Mouse (Mus musculus) left cerebral cortex, adult 2 months (tissue): ENCODE data around the gene Wdr70. TPM values are rescaled to one million over a fixed set of nuclear protein-coding genes. Genes with fewer than 3 reads are reported as not detected.

ENCODE experiments used
- DNase-seq, 2 experiments: peaks; one replicate each; pipeline ENCODE4 v3.0.0; 2021 to 2022; ENCODE audit warnings: low spot score in 2 of 2, mixed read lengths in 1 of 2; ENCODE audit errors: extremely low spot score in 1 of 2
- H3K27ac ChIP-seq: fragments of 200-600 bp; 2 replicates; pipeline ENCODE4 v1.8.1; 2022
- H3K4me3 ChIP-seq: fragments of 200-600 bp; 2 replicates; pipeline ENCODE4 v1.8.1; 2022
- CTCF ChIP-seq: fragments of 200-600 bp; IDR thresholded peaks from 2 replicates; pipeline ENCODE4 v1.8.1; 2022; ENCODE audit warnings: antibody characterized with exemption, mild to moderate bottlenecking, moderate library complexity
- intact Hi-C: fragments of 180-260 bp; cut with DNase I; formaldehyde crosslinking; loops from one replicate; pipeline ENCODE4 v1.15.1; 2025
- total RNA-seq, 2 experiments: library from RNA; stranded (reverse); gene quantifications; 2 replicates each; pipeline ENCODE4 v1.2.3; 2021

The Wdr70 gene
- total RNA-seq, 2 experiments from 2014 or later: 33.0 to 33.2 TPM

- no peak for DNase-seq
- H3K4me3 ChIP-seq: no peak overlapping the region
- intact Hi-C loops: no loop called here
Measured at GRCm38 (mm10) chr15:7879956-7880355, 219.1 kb downstream of the Wdr70 start.

GRCm38 (mm10) chr15:7878861-7879260, 220.1 kb downstream of the Wdr70 start:
- Histone ChIP-seq H3K4me3 (no peak overlapping the region), H3K27ac (no peak overlapping the region)
- intact Hi-C loops: no loop called here
- no peak for DNase-seq
- TF ChIP-seq CTCF: no peak

More at GRCm38 (mm10) chr15:7879956-7880355, 219.1 kb downstream of the Wdr70 start:
- TF ChIP-seq CTCF: no peak
- H3K27ac ChIP-seq: no peak overlapping the region

- Histone ChIP-seq H3K4me3 (no peak overlapping the region), H3K27ac (no peak overlapping the region)
- intact Hi-C loops: no loop called here
- TF ChIP-seq CTCF: no peak
- DNase-seq: no peak
Measured at GRCm38 (mm10) chr15:7877560-7878467, 221.2 kb downstream of the Wdr70 start.

- DNase-seq: no peak
- intact Hi-C loops: no loop called here
- H3K4me3 ChIP-seq: no peak overlapping the region
- TF ChIP-seq CTCF: no peak
- H3K27ac ChIP-seq: no peak overlapping the region
Measured at GRCm38 (mm10) chr15:7875879-7876278, 223.1 kb downstream of the Wdr70 start.

- DNase-seq: no peak
- no peak overlapping the region for H3K27ac ChIP-seq
- no peak overlapping the region for H3K4me3 ChIP-seq
- no peak for TF ChIP-seq CTCF
- intact Hi-C loops: no loop called here
Measured at GRCm38 (mm10) chr15:7872473-7872872, 226.5 kb downstream of the Wdr70 start.

GRCm38 (mm10) chr15:7865305-7865704, 233.7 kb downstream of the Wdr70 start:
- intact Hi-C loops: no loop called here
- no peak overlapping the region for H3K27ac ChIP-seq
- no peak for TF ChIP-seq CTCF
- no peak for DNase-seq
- H3K4me3 ChIP-seq: no peak overlapping the region

GRCm38 (mm10) chr15:7863328-7863727, 235.7 kb downstream of the Wdr70 start:
- H3K4me3 ChIP-seq: no peak overlapping the region
- no peak for TF ChIP-seq CTCF
- intact Hi-C loops: no loop called here
- DNase-seq: no peak
- no peak overlapping the region for H3K27ac ChIP-seq

- intact Hi-C loops: no loop called here
- no peak overlapping the region for H3K4me3 ChIP-seq
- TF ChIP-seq CTCF: no peak
Measured at GRCm38 (mm10) chr15:7862890-7863289, 236.1 kb downstream of the Wdr70 start.

GRCm38 (mm10) chr15:7858841-7859240, 240.2 kb downstream of the Wdr70 start:
- H3K4me3 ChIP-seq: no peak overlapping the region
- DNase-seq: no peak
- no peak for TF ChIP-seq CTCF
- intact Hi-C loops: no loop called here
- no peak overlapping the region for H3K27ac ChIP-seq

More at GRCm38 (mm10) chr15:7862890-7863289, 236.1 kb downstream of the Wdr70 start:
- H3K27ac ChIP-seq: no peak overlapping the region
- DNase-seq: no peak

- intact Hi-C loops: no loop called here
- Histone ChIP-seq H3K27ac (no peak overlapping the region), H3K4me3 (no peak overlapping the region)
- no peak for DNase-seq
- TF ChIP-seq CTCF: no peak
Measured at GRCm38 (mm10) chr15:7857418-7857817, 241.6 kb downstream of the Wdr70 start.

- DNase-seq: no peak
- intact Hi-C loops: no loop called here
- no peak overlapping the region for H3K4me3 ChIP-seq
- TF ChIP-seq CTCF: no peak
- no peak overlapping the region for H3K27ac ChIP-seq
Measured at GRCm38 (mm10) chr15:7842398-7842797, 256.6 kb downstream of the Wdr70 start.

GRCm38 (mm10) chr15:7841664-7842063, 257.3 kb downstream of the Wdr70 start:
- Histone ChIP-seq H3K27ac (no peak overlapping the region), H3K4me3 (no peak overlapping the region)
- DNase-seq: no peak
- no peak for TF ChIP-seq CTCF
- intact Hi-C loops: no loop called here

- TF ChIP-seq CTCF: no peak
- intact Hi-C loops: no loop called here
- H3K4me3 ChIP-seq: no peak overlapping the region
- no peak for DNase-seq
- no peak overlapping the region for H3K27ac ChIP-seq
Measured at GRCm38 (mm10) chr15:7838921-7839309, 260.1 kb downstream of the Wdr70 start.
